Mouse (Mus musculus): ENCODE measurements around the gene Uchl4.

DNA sequence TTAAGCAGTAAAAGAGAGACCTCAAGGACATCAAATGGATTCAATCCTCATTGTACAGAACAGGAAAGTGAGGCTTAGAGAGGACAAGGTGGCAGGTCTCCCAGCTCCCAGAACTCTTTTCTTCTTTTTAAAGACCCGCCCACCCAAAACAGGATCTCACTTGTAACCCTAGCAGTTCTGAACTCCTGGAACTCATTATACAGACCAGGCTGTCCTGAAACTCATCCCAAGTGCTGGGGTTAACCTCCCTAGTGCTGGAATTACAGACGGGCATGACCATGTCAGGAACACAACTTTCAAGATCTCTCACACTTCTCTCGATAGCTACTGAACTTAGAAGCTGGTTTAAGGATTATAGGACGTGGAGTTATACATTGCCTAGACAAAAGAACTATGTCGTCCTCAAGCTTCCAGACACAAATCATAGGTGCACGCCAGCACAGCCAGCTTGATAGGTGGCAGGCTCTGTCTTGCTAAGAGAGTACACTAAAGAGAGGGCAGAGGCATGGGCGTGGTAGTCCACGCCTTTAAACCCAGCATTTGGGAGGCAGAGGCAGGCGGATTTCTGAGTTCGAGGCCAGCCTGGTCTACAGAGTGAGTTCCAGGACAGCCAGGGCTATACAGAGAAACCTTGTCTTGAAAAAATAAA is 15.1 kb upstream of the Uchl4 start:
- TF ChIP-seq GATA1 (IDR thresholded peaks at IDR 0.05; ENCODE audit: borderline replicate concordance, low read length) (no peak), FLI1 (IDR thresholded peaks at IDR 0.05; ENCODE audit: low read length) (no peak)

Measured in megakaryocyte, embryonic 14.5 days (primary cell).